Mouse (Mus musculus): ENCODE data around the gene Peg10. TPM values are rescaled to one million over a fixed set of nuclear protein-coding genes. Genes with fewer than 3 reads are reported as not detected.
A peak's percentile ranks its signal among the peaks of the same experiment; 100 is the strongest.

Peg10 gene
- 10 to 100 TPM; 11.6 to 13.7 TPM for total RNA-seq (2021)
- long read RNA-seq, experiment 1, partial matches to known transcripts, result 0 of 2 reads
- long read RNA-seq, experiment 1, other reads (novel, unspliced or antisense), result 2 of 2 reads
- long read RNA-seq, experiment 2, partial matches to known transcripts, result 0 of 1 reads
- long read RNA-seq, experiment 2, other reads (novel, unspliced or antisense), result 1 of 1 reads

DNA sequence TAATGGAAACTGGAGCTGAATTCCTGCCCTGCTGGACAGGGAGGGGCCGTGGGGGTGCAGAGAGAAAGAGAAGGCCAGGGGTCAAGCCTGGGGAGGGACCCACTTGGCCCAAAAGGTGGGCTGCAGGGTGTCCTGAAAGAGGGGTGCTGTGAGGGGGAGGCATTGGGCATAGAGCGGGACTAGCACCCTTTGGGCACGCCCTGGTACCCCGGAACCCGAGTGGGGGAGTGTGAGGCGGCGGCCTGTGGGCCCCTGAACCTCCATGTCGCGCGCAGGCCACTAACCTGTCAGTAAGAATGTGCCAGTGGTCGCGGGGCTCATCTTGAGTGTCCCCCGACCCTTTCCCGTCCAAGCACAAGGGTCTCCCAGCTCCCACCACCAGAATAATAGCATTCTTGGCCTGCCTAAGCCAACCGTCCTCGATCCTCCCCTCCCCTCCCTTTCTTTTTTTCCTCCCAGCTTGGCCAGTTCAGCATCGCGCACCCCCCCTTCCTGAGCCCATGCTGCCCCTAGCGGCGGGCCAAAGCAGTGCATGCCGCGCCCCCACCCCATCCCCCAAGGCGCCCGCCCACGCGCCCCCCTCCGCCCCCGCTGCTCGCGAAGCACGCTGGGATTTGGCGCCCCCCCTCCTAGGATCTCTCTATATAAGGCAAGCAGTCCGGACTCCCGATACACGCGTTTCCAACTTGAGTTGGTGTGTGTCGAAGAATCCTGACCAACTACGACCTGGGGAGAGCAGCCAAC is at the start of gene Peg10, which contains the start of gene Sgce:
Gene Peg10, plus strand, starts transcription at position 611 of the 744 bp plus-strand sequence.
Gene Sgce, minus strand, starts transcription at position 512 of the 744 bp plus-strand sequence.
- peak; percentile 55 to 64 for DNase-seq (ENCODE audit: low spot score in 2 of 2)

DNA sequence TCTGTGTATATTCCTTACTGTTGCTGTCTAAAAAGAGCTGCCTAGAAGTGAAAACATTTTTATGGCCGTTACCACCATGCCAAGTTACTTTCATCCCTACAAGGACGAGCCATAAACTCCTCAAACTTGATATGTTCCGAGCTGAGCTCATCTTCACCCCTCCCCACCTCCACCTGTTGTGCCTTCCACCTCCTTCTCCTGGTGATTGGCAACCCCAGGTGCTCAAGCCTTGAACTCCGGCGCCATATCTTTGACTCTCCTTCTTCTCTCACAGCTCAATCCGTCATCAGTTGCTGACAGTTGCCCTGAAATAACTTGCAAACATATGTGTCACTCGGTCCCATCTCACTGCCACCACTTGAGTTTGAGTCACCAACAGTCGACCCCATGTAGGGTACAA is 45.5 kb upstream of the Peg10 start:
- DNase-seq (ENCODE audit: low spot score in 2 of 2), result no peak

DNA sequence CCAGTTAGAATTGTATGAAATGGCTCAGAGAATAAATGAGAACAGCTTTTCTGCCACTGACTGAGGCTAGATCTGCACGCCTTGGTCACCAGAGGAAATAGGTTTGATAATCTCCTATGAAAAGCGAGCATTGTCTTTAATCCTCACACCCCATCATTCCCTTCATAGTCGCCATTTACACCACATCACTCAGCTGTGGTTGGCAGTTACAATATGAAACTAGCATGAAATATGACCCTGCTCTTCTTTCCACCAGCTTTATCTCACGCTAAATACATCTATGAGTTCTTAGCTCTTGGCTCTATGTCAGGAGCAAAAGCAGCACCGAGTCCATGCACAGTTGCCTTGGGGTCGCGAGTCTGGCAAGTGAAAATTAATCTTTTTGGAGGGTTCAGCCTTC is 43.2 kb upstream of the Peg10 start:
- DNase-seq (ENCODE audit: low spot score in 2 of 2), result no peak

DNA sequence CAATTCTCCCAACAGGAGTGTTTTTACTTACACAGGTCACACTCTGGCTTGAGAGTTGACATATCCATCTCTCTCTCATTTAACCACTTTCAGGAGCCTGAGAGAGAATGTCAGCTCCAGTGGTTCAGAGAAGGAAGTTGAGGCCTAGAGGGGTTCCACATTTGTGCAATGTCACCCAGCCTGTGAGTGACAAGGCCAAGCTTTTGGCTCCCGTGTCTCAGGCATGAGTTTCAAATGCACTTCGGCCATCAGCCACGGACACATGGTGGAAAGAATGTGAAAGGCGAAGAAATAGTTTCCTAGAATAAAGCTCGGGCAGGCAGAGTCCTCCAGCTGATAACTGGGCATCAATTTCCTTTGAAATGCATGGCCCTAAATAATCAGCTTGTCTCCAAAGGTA is 40.7 kb upstream of the Peg10 start:
- DNase-seq (ENCODE audit: low spot score in 2 of 2), result no peak

DNA sequence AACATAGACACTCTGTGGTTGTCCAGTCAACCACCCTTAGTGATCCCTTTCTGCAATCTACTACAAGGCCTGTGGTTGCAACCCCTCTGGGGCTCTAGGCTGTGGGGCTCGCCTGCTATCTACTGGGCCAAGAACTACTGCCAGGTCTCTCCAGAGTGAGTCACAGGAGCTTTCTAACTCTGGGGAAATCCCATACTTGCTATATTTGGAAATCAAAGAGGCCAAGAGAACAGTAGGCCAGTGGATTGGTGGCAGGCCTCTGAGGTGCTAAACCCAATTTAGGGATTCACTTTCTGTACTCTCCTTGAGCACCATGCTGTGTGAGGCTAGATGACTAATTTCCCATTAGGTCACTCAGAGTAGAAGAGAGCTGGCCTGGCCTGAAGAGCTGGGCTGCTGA is 38.1 kb upstream of the Peg10 start:
- DNase-seq (ENCODE audit: low spot score in 2 of 2), result no peak

DNA sequence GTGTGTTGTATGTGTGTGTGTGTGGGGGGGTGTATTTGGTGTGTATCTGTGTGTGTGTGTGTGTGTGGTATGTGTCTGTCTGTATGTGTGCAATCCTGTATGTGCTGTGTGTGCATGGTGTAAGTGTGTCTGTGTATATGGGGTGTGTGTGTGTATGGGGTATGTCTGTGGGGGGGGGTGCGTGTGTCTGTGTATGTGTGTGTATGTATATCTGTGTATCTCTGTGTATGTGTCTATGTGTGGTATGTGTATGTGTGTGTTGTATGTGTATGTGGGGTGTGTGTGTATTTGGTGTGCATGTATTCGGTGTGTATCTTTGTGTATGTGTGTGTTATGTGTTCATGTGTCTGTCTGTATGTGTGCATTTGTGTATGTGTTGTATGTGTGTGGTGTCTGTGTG is 30.9 kb upstream of the Peg10 start:
- DNase-seq (ENCODE audit: low spot score in 2 of 2), result no peak

DNA sequence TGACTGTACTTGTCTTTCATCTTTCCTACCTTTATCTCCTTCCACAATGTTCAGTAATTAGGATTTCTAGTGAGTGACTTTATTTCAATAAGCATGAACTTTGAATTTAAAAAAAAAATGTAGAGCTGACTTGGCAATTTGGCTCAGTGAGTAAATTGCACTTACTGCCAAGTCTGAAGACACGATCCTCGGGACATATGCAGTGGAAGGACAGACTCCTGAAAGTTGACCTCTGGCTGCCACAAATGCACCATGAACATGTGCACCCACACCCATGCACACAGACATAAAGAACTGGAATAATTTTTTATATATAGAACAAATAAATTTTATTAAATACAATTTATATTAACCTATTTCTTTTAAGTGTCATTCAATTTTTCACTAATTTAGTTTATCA is 29.8 kb upstream of the Peg10 start:
- no peak for DNase-seq (ENCODE audit: low spot score in 2 of 2)

DNA sequence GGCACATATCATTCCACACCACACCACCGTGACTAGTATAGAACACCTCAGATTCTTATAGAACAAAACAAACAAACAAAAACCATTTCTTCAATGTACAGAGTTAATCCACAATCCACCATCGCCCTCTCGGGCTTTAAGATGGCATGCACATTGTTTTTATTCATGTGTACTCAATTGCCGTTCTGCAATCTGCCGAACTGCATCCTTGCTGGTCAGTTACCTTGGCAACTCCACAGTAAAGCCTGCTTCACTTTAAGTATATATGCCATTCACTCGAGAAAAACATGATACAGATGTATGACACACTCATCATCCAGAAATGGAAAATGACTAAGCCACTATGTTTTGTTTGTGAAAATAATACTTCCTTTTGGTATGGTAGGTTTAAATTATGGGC is 25.0 kb upstream of the Peg10 start:
- DNase-seq (ENCODE audit: low spot score in 2 of 2), result no peak

DNA sequence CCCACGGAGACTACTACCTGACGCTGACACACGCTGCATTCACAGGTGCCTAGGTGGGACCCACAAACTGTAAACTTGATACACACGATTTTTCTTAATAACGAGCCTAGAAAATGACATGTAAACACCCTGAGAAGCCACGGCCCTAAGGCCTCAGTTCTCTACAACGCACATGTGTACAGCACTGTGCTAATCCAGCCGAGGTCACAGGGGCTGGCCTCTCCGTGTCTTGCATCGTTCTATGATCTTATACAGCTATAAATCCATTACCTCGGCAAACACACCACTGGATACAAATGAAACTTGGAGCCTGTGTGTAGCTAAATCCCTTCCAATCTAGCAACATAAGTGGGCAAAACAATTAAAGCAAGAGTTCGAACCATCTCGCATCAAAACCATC is 24.4 kb upstream of the Peg10 start:
- DNase-seq (ENCODE audit: low spot score in 2 of 2), result no peak

DNA sequence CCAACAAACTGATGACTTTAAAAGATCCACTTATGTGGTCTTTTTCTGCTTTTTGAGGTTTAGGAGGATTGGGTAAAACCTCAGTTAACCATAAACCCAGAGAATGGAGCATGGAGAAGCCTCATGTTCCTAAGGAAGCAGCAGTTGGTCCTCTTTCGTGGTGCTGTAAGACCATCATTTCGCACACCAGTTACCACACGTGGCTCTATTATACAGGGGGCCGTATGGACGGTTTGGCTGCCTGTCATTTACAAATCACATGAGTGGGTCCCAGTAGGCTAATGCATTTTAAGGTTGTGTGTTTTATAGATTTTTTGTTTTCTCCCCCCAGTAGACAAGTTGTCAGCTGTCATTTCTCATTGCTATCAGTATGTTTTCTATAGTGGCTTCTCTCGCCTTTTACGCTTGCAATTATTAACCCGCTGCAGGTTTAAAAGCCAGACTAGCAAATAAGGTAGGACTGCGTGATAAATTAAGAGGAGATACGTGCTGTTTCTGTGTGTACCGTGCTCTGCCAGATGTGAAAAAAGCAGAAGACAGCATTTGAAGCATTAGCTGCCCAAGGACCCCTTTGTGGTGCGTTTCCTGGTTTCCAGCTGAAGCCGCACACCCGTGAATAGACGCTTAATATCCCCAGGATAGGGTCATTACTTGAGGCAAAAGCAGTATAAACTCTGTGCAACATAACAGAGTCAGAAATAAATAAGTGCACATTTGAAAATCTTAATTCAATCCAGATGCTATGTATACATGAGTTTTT is 22.9 kb upstream of the Peg10 start:
- DNase-seq (ENCODE audit: low spot score in 2 of 2), result no peak

DNA sequence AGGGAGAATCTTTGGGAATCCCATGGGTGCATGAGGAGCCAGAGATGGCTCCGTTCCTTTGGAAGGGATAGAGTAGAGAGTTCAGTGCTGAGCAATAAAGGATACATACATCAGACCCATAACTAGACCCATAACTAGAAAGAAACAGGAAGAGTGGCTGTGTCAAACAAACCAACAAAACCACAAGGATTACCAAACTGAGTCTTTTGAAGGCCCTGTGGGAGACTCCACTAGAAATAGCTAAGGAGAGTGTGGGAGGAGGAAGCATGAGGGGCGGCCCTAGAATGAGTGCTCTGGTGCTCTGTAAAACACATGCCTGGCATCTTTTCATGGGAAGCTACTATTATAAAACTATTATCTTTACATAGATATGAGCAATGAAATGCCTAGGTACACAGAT is 18.8 kb upstream of the Peg10 start:
- no peak for DNase-seq (ENCODE audit: low spot score in 2 of 2)

DNA sequence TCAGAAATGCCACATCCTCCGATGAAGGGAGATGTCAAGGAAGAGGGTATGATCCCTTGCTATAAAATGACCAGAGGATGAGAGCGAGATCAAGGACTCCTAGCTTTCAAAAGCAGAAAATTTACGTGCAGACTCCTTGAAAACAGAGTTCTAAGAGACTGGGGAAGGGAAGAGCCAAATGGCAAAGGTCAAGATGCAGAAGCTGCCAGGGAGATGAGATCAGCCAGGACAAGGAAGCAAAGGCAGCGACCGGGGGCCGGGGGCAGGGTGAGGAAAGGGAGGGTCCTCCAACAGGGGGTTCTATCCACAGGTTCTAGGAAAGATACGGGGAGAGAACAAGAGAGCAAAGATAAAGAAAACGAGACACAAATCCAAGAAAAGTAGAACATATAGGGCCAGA is 15.4 kb upstream of the Peg10 start:
- no peak for DNase-seq (ENCODE audit: low spot score in 2 of 2)

DNA sequence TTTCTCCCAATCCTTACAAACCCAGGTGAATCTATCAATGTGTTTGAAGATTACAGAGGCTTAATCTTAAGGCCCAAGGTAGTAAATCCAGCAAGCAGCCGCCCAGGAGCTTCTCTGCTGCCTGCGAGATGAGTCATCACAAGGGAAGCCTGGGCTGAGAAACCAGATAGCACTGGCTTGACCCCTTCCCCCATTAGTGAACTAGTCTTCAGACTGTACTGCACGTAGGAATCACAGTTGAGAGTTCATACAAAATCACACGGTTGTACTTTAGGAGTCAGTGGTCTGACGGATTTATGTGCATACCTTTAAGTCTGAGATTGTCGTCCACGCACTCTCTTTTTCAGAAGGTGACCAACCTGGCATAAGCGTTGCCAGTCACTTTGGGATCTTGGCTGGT is 13.9 kb upstream of the Peg10 start:
- DNase-seq (ENCODE audit: low spot score in 2 of 2), result no peak

DNA sequence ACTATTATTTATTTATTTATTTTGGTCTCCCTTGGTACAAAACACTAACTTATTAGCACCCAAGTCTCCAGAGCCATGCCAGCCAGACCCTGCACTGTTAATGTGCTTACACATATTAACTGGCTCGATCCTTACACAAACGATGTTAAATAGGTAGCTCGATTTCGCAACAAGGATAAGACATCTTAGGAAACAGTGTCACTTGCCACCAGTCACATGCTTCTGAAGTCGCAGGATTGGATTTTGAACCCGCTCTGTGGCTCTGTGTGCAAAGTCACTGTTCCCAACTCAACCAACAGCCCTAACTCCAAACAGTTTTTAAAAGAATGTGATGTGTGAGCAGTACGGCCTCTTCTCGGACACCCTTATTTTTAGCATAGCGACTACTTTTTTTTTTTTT is 10.7 kb upstream of the Peg10 start:
- DNase-seq (ENCODE audit: low spot score in 2 of 2), result no peak

DNA sequence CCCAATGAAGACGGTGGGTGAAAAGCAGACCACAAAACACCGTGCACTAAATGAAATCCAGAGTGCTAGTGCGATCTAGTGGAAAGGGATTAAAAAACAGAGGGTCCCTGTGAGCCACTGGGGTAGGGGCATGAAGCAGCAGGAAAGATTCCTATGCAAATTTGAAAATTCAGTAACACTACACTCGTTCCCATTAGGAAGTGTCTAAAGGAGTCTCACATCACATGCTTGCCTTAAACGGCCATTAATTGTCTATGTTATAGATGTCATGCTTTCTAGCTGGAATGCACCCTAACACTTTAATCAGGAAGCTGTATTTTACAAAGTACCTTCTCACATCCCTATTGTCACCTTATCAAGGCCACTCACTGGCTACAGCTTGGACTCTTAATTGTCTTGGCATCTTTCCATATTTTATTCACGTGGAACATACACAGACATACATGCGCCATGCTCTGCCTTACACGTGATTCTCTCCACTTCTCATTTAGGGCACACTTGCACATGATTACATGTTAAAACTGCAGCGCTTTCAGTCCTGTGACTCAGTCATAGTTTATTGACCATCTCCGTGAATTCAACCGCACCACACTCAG is 9.0 kb upstream of the Peg10 start:
- no peak for DNase-seq (ENCODE audit: low spot score in 2 of 2)

DNA sequence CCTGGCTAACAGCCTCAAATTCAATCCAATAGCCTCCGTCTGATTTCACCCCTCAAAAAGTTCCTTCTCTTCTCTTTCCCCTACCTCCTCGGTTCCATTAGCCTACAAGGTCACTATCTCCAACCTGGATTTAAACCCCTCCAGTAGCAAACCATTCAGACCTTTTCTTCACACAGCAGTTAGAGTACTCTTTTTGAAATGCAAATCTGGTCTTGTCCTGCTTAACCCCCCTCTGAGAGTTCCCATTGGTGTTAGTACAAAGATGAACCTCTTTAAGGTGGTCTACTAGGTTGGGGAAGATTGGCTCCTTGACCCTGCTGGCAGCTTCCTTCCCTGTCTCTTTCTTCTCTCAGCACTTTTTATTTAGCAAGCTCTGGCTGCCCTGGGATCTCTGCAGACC is 8.4 kb upstream of the Peg10 start:
- DNase-seq (ENCODE audit: low spot score in 2 of 2), result no peak

DNA sequence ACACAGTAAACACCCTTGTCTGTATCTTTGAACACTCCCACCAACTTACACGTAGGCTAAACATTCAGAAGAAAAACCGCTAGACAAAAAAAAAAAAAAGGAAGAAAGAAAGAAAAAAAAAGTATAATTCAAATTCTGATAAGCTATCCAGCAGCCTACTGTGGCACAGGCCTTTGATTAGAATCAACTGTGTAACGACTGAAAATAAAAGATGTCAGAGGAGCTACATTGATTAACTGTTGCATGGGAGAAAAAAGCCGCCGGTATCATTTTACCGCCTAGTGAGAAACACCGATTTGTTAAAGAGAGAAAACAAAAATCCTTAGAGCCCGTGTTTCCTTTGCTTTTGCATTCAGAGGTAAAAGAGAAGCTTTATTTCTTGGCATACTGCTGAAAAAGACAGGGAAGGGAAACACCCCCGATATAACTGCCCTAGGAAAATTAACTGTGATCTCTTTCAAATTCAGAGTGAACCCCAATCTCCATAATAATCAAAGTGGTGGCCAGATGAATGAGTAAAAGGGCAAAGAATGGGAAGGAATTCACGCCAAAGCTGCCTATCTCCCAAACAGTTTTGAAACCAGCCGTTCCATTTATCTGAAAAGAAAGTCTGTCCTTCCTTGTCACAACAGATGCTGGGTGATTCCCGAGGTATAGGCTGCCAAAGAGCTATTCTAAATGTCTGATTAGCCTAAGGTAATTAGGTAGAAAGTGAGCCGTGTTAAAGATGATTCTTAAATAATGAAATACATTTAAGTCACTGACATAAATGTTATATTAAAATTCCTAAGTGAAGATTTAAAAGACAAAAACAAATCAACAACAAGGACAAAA is 7.4 kb upstream of the Peg10 start:
- no peak for DNase-seq (ENCODE audit: low spot score in 2 of 2)

DNA sequence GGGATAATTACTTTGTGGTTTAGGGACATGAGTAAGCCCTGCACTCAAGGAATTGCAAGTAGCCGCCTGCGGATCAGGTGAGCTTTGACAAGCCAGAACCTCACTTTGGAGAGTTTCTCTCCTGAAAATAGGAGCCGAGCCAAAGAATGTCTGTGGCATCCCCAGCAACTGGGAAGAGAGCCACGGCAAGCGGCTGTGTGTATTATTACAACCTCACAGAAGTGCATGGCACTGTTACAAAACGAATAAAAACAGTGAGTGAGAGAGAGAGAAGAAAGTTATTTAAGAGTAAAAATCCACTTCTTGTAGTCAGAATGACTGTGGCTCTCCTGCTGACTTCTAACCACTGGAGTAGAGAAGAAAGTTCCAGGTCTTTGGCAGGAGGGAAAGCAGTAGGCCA is 6.6 kb upstream of the Peg10 start:
- DNase-seq (ENCODE audit: low spot score in 2 of 2), result peak; percentile 15 to 25

DNA sequence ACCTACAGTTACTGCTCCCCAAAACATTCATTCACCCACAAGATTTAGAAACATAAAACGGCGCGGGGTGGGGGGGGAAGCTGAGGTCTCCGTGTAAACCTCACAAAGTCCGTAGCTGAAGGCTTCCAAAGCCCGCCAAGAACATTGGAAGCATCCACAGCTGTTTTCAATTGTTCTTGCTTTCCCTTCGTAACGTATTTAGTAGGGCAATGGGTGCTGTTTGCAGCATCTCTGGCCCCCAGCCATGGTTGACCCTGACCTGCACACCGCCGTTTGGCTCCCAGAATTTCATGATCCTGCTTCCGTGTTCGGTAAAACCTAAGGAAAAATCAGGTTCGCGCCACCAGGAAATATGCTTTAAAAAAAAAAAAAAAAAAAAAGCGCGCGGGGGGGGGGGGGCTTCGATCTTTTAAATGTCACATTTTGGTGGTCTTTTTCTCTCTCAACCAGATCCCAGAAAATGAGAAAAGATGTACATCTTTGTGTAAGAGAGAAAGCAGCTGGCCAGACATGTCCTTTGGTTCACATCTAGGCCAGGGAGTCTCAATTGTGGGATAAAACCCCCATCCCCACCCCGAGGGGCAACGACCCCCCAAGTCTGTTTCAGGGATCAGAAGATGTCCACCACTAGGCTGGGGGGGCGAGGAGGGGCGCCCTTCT is 940 bp upstream of the Peg10 start:
- no peak for DNase-seq (ENCODE audit: low spot score in 2 of 2)

DNA sequence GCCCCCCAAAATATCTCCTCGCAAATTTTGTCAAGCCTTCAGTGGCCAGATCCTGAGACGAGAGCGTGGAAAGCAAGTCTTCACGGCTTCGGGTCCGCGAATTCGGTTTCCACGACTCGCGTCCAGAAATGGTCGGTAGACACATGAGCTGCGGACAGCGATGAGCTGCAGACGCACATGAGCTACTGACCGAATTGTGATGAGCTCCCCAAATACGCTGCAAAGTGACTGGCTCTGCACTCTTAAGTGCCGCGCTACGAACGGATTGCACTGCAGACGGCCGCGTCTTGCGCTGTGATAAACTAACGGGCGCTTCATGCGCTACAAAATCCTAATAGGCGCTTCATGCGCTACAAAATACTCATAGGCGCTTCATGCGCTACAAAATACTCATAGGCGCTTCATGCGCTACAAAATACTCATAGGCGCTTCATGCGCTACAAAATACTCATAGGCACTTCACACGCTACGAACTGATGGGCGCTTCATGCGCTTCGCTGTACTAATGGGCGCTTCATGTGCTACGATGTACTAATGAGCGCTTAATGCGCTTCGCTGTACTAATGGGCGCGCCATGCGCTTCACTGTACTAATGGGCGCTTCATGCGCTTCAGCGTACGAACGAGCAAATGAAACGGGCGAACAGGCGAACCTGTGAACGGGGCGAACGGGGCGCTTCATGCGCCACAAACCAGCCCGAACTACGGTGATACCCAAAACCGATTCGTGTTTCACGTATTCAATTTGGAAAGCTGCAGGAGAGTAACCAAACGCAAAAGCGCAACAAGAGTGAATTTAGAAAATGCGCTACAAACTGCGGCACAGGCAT is 785 bp downstream of the Peg10 start:
- DNase-seq (ENCODE audit: low spot score in 2 of 2), result peak; percentile 14 to 58

Measured in left cerebral cortex, adult 18-20 months (tissue).